Mouse (Mus musculus) frontal cortex, postnatal 10 days (tissue): Measurements from ENCODE around the gene Uhrf1.
"Not testable (repeated sequence)": the region's sequence is repeated elsewhere in the genome, so short reads cannot be mapped to it uniquely, and the experiment has no call there.

Experiments
- DNase-seq, 2 experiments: peaks; one replicate each; pipeline ENCODE4 v3.0.0; 2022; ENCODE audit warnings: low spot score in 2 of 2, mixed read lengths in 1 of 2

The Uhrf1 gene

GRCm38 (mm10) chr17:56303160-56303846 is at the start of gene Uhrf1:
Gene Uhrf1 (plus strand): TSS chr17:56303321.
- DNase-seq = no peak

- no peak for DNase-seq
These were observed 48.4 kb upstream of the Uhrf1 start for GRCm38 (mm10) chr17:56254695-56255094.

- peak in 1 of 2 experiments; percentile 67 for DNase-seq
These were observed 47.7 kb upstream of the Uhrf1 start for GRCm38 (mm10) chr17:56255429-56255828.

GRCm38 (mm10) chr17:56255863-56256238 is 47.3 kb upstream of the Uhrf1 start:
- peak; percentile 97 to 99 for DNase-seq

DNA sequence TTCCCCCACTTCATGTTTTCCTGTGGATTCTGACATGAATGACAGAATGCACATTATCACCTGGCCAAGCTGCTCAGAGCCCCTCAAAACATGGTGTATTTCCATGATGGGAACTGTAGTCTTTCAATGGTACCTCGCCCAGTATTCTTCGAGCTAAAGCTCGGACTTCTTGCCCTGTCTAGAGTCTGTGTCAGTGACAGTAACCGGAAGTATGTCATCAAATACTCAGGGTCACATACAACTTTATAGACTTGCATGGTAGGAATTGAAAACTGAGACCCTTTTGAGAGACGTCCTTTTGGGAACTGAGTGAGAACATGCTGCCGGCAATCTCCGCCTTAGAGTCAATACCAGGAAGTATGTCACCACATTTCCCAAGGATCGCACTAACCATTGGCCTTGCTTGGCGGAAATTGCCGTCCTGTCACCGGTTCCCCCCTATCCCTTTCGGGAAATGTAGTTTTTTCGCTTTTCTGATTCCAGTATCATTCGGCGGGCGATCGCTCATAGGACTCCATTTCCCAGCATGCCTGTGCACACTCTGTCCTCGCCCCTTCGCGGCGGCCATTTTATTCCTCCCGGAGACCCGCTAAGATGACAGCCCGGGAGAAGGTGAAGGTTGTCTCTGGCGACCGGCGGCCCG is 46.8 kb upstream of the Uhrf1 start, which contains the start of gene Fem1a:
Fem1a (plus strand) TSS at position 572 of the 643 bp plus-strand sequence.
- peak; percentile 93 to 95 for DNase-seq

DNA sequence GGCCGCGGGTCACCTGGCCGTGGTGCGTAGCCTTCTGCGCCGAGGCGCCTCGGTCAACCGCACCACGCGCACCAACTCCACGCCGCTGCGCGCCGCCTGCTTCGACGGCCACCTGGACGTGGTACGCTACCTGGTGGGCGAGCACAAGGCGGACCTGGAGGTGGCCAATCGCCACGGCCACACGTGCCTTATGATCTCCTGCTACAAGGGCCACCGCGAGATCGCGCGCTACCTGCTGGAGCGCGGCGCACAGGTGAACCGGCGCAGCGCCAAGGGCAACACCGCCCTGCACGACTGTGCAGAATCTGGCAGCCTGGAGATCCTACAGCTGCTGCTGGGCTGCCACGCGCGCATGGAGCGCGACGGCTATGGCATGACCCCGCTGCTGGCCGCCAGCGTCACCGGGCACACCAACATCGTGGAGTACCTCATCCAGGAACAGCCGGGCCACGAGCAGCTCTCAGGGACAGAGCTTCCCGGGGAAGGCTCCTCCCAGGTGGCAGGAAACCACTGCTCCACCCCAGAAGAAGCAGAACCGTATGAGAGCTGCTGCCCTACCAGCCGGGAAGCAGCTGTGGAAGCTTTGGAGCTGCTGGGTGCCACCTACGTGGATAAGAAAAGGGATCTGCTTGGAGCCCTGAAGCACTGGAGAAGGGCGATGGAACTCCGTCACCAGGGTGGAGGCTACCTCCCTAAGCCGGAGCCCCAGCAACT is 45.8 kb upstream of the Uhrf1 start:
- no peak for DNase-seq

DNA sequence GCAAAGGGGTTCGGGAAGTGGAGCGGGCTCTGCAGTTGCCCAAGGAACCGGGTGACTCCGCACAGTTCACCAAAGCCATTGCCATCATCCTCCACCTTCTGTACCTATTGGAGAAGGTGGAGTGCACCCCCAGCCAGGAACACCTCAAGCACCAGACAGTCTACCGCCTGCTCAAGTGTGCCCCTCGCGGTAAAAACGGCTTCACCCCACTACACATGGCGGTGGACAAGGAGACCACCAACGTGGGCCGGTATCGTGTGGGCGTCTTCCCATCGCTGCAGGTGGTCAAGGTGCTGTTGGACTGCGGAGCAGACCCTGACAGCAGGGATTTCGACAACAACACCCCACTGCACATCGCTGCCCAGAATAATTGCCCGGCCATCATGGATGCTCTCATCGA is 44.9 kb upstream of the Uhrf1 start:
- DNase-seq = not testable (repeated sequence)

GRCm38 (mm10) chr17:56258812-56259211 is 44.3 kb upstream of the Uhrf1 start:
- not testable (repeated sequence) for DNase-seq

DNA sequence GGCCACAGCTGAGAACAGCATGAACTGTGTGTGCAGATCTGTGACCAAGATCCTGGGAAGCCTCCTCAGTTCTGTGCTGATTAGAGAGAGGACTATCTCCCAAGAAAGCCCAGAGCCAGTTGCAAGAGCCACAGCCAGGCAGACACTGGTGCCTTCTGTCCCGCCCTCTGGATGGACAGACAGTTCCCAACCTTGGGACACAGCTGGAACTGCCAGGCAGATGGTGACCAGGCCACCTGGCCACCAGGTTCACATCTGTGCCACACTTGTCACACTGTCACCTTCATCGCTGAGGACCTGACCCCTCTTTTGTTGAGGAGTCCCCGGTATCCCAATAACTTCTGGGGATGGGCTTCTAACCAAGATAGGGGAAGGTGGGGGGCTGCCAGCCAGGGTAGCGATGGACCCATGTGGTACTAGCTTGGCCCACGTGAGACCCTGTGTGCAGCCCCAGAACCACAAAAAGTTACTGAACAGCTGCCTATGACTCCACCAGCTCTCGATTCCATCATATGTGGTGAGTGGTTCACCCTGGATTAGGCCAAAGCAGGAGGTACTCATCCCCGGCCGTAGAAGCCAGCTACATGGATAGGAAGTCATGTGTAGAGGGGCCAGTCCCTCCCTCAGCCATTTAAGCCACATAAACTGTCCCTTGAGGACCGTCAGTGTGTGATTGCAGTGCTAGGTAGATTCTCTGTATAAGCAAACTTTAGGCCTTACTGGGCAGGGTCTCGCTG is 43.7 kb upstream of the Uhrf1 start:
- DNase-seq = no peak

DNA sequence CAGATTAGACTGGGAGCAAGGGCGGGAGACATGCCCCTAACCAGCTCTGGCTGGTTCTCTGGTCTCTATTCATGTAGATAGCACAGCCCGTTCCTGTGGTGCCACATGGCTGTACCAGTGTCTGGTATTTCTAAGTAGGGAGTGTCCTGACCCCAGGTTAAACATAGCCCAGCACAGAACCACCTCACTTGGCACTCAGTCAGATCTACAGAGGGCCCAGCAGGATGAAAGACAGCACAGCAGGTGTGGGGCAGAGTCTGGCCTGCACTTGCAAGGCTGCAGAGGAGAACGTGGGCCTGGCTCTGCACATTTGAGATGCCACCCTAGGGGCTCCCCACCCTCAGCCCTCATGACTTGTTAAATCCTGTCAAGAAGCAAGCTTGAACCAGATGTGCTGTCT is 42.0 kb upstream of the Uhrf1 start:
- DNase-seq = no peak

DNA sequence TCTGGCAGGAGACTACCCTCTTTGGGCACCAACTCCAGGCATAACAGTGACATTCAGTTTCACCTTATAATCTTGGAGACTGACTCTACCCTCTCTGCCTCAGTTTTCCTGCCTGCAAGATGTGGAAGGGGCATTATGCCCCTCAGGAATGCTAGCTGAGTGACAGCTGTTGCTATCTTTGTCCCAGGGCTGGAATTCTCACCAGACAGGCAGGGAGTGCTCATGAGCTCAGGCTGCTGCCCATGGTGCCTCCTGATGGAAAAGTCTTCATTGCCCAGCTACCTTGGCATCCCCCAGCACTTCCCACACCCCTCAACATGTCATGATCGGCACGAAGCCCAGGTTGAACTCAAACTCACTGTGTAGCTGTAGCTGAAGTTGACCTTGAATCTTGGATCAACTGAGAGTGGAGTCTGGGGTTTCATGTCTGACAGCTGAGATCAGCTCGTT is 40.5 kb upstream of the Uhrf1 start:
- no peak for DNase-seq

DNA sequence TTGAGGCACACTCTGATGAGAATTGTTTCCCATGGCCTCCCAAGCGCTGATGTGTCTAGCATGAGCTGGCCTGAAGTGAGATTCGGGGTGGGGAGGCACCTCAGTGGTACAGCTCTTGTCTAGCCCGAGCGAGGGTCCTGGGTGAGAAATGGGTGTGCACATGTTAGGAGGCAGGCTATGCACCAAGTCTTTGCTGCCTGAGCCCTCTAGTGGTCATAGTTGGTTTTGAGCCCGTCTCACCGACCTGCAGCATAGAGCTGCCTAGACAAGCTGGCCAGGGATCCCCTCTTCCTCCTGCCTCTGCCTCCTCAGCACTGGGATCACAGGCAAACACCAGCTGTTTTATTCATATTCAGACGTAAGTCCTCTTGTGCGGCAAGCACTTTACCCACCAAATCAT is 39.1 kb upstream of the Uhrf1 start:
- peak in 1 of 2 experiments; percentile 71 for DNase-seq

GRCm38 (mm10) chr17:56265011-56265410 is 38.1 kb upstream of the Uhrf1 start:
- no peak for DNase-seq

- DNase-seq = no peak
These were observed 37.3 kb upstream of the Uhrf1 start for GRCm38 (mm10) chr17:56265869-56266268.

DNA sequence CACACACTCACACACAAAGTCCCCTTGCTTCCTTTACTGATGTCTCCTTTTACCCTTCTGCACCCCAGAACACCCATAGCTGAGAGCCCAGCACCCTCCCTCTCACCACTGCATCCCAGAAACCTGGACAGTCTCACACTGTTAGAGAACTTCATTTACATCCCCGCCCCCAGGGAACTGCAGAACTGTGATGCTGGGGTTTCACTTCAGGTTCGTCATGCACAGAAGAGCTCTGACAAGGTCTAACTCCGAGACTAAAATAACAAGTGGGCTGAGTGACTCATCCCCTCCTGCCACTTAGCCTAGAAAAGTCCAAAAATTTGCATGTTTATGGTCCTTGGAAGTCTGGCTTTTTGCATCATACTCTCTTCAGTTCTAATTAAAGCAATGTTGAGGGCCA is 36.9 kb upstream of the Uhrf1 start:
- no peak for DNase-seq

- no peak for DNase-seq
These were observed 33.9 kb upstream of the Uhrf1 start for GRCm38 (mm10) chr17:56269153-56269630.

- DNase-seq = no peak
These were observed 33.4 kb upstream of the Uhrf1 start for GRCm38 (mm10) chr17:56269741-56270140.

DNA sequence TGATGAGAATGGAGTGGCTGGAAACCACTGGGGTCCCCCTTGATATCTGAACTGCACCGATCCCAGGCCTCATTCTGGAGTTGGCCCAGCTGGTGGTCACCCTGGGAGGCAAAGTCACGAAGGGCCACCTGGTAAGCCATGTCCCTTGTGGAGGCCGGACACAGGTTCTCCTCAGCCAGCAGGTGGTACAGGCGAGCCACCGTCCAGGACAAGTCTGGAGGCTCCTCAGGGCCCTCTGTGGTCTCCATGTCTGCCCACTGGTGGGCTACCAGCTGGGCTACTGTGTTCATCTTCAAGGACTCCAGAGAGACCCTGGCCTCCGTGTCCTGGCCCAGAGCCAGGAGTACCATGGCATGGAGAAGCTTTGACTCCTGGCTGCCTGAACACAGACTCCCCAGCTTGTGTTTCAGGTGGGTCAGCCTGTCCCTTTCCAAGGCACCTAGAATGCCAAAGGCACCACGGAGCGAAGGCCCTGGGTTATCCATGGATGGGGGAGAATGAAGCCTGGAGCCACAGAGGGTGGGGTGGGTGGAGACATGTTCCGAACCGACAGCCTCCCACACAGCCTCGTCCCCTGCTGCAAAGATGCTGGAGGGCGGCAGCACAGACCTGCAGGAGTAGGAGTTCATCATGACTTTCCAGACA is 31.4 kb upstream of the Uhrf1 start:
- DNase-seq = no peak

- DNase-seq = no peak
These were observed 30.5 kb upstream of the Uhrf1 start for GRCm38 (mm10) chr17:56272644-56273043.

- DNase-seq = no peak
These were observed 29.6 kb upstream of the Uhrf1 start for GRCm38 (mm10) chr17:56273482-56273881.

DNA sequence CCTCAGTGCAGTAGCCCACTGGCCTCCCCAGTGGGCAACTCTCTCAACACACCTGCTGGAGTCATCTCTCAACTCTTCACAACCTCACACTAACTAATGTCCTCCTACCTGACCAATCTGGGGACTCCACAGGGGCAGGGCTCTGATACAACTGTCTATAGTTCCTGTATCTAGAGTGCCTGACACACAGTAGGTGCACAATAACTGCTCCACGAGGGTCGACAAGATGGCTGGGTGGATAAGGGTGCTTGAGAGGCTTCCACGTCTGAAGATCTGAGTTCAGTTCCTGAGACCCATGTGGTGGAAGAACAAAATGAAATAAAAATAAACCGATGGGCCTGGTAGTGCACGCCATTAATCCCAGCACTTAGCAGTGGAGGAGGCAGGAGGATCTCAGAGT is 29.1 kb upstream of the Uhrf1 start:
- DNase-seq = no peak
